Mouse (Mus musculus) T-cell, adult 66 days (primary cell): ENCODE measurements around the gene Cav2. TPM values are rescaled to one million over a fixed set of nuclear protein-coding genes. Genes with fewer than 3 reads are reported as not detected.

Experiments used
- total RNA-seq, 2 experiments: library from RNA; stranded (reverse); gene quantifications; 3 replicates in 1 of 2; 4 replicates in 1 of 2; pipeline ENCODE4 v1.2.4; 2023

Cav2 gene
- total RNA-seq, result under 1 TPM; 0.20 to 0.56 TPM

GRCm38 (mm10) chr6:17280939-17281756 is at the start of gene Cav2:
Gene Cav2, plus strand, starts transcription at chr6:17281185.

GRCm38 (mm10) chr6:17305954-17306601 is 25.1 kb downstream of the Cav2 start, which contains the start of gene Cav1:
Gene Cav1, plus strand, starts transcription at chr6:17306335.

Other genes with a start within 250 kb of the Cav2 start
- 100 to 1,000 TPM; 197 to 204 TPM for gene Tes, start 216.0 kb upstream of the Cav2 start, total RNA-seq
- gene Cav1, start 25.1 kb downstream of the Cav2 start, total RNA-seq, result 1 to 10 TPM in 1 of 2 experiments, not detected in 1; 1.2 TPM
- gene Met, start 182.6 kb downstream of the Cav2 start, total RNA-seq, result under 1 TPM in 1 of 2 experiments, not detected in 1; 0.15 TPM